Comparison of ENCODE assay signal across 28 mouse cellular contexts in the genomic region with DNA sequence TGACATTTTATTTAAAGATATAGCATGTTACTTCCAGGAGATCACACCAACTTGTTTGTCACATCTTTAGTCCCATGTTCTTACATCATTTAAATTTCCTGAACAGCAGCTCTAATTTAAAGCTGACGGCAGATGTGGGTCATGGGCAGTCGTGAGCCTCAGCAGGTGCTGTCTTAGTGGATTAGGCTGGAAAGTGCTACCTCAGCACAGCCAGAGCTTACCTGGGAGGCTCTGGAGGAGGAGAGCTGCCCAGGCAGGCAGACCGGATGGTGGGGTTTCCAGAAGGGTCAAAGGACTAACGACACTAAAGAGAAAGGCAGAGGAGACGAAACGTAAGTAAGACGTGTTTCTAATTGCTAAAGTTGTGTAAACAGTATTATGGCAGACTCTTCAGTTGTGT. TPM values are rescaled to one million over a fixed set of nuclear protein-coding genes. Genes with fewer than 3 reads are reported as not detected.
DNase-seq lines count a peak whose midpoint lies in the region; ATAC-seq and TF ChIP-seq lines count a peak whose summit lies in the region.
"Had no signal": no experiment of that assay in that cellular context is flagged by ENCODE, and none has a peak within 500 bp of the region (broad histone marks: within the 10 kb centered on the region; RNA-seq: fewer than 3 reads in every experiment).

No protein-coding gene starts in this region.

- no peak for ATAC-seq in kidney, embryonic 14.5 days (ENCODE audit: low FRiP score, low TSS enrichment)
- ATAC-seq: CD4-positive, CD25-positive, alpha-beta regulatory T cell, adult 4 months; forebrain, embryonic 13.5 days; forebrain, embryonic 16.5 days had no signal

- no peak overlapping the region for H3K9ac ChIP-seq in kidney, embryonic 14.5 days (ENCODE audit: low read depth, low read length)
- H3K9ac ChIP-seq in CH12.LX (ENCODE audit: insufficient read depth, low read depth) = no peak overlapping the region
- no peak overlapping the region for H3K9ac ChIP-seq in ES-Bruce4 (ENCODE audit: low read depth, poor library complexity, severe bottlenecking)
- H3K9ac ChIP-seq: forebrain, embryonic 13.5 days; heart, embryonic 13.5 days; hindbrain, embryonic 15.5 days had no signal

- no peak overlapping the region for H3K4me3 ChIP-seq in kidney, embryonic 14.5 days (ENCODE audit: low read length)
- H3K4me3 ChIP-seq in CH12.LX (replicated peaks in 1 of 3; ENCODE audit: low read depth in 2 of 3, low read length in 2 of 3, poor library complexity in 1 of 3) = no peak overlapping the region
- no peak overlapping the region for H3K4me3 ChIP-seq in ES-Bruce4 (ENCODE audit: low read depth, low read length)
- H3K4me3 ChIP-seq: forebrain, embryonic 10.5 days; forebrain, embryonic 13.5 days; gastrocnemius, adult 2 months; heart, embryonic 10.5 days; heart, embryonic 13.5 days; hindbrain, embryonic 15.5 days had no signal

- 0 out of 2 replicates have a peak, but pooled peaks cover 3% of the 10 kb centered on the region for H3K4me1 ChIP-seq in kidney, embryonic 14.5 days (ENCODE audit: control insufficient read depth, insufficient read depth, low read length)
- H3K4me1 ChIP-seq in CH12.LX (ENCODE audit: control insufficient read depth in 1 of 2, insufficient read depth in 2 of 2) (peaks cover 0 to 11% of the 10 kb centered on the region in 2 experiments; a peak in 1 of 4 replicates), ES-Bruce4 (ENCODE audit: control insufficient read depth, insufficient read depth, low read length) (no peaks in the 10 kb centered on the region)
- H3K4me1 ChIP-seq: forebrain, embryonic 13.5 days had no signal

- no peak overlapping the region for H3K27ac ChIP-seq in kidney, embryonic 14.5 days (ENCODE audit: low read depth, low read length)
- H3K27ac ChIP-seq in CH12.LX (ENCODE audit: insufficient read depth, low read depth) (no peak overlapping the region), ES-Bruce4 (ENCODE audit: insufficient read depth, low read length) (peak overlapping the region; percentile 4)
- H3K27ac ChIP-seq: forebrain, embryonic 10.5 days; forebrain, embryonic 13.5 days; gastrocnemius, adult 2 months; heart, embryonic 10.5 days; heart, embryonic 13.5 days; hindbrain, embryonic 15.5 days had no signal

- H3K4me2 ChIP-seq in kidney, embryonic 14.5 days (replicated peaks; ENCODE audit: low read depth, low read length) = no peak overlapping the region
- H3K4me2 ChIP-seq in CH12.LX (ENCODE audit: insufficient read depth, low read depth, poor library complexity, severe bottlenecking) = no peak overlapping the region
- H3K4me2 ChIP-seq: forebrain, embryonic 13.5 days; heart, embryonic 13.5 days; hindbrain, embryonic 15.5 days had no signal

- peak; percentile 7 to 35 for DNase-seq in kidney, postnatal 25 days
- DNase-seq in CH12.LX (ENCODE audit: extremely low read depth) = no peak
- peak; percentile 65 for DNase-seq in retina, postnatal 7 days (ENCODE audit: low read depth, low spot score)
- DNase-seq in left cerebral cortex, postnatal 14 days (ENCODE audit: low spot score in 2 of 2) = no peak
- DNase-seq in c-Kit-positive CD71-positive TER-119-positive erythroid progenitor cells, embryonic 14.5 days (ENCODE audit: low spot score) = no peak
- DNase-seq: adrenal gland, adult 2 months; adrenal gland, postnatal 14 days; cerebellum, adult 18-20 months; cerebellum, adult 9-10 months; cerebellum, postnatal 14 days; gastrocnemius, adult 2 months; gastrocnemius, postnatal 14 days; heart, adult 18-20 months; heart, postnatal 14 days; heart, postnatal 4 days had no signal

- intact Hi-C loops in left cerebral cortex, postnatal 14 days (cut with DNase I) = no loop called here

- TF ChIP-seq CTCF in CH12.LX (conservative IDR thresholded peaks at IDR 0.05 in 1 of 2, IDR thresholded peaks at IDR 0.05 in 1 of 2; ENCODE audit: low read depth in 2 of 2, low read length in 2 of 2) (no peak), ES-Bruce4 (IDR thresholded peaks at IDR 0.05; ENCODE audit: low read depth, low read length) (no peak)

- TF ChIP-seq EP300 in CH12.LX (IDR thresholded peaks at IDR 0.05; ENCODE audit: low read length) = no peak
- TF ChIP-seq EP300 in ES-Bruce4 (IDR thresholded peaks at IDR 0.05; ENCODE audit: insufficient read depth, low read depth, low read length) = peak; percentile 54; the same call in 1 of the 2 replicates

- H3K79me2 ChIP-seq in CH12.LX (replicated peaks; ENCODE audit: control insufficient read depth, extremely low read depth, insufficient read depth, poor library complexity, severe bottlenecking) = peaks cover 82% of the 10 kb centered on the region

- 48% methylated on average over 7 of the region's 7 CpGs for WGBS in kidney, embryonic 14.5 days

- in situ Hi-C loops in CH12.LX (cut with MboI; ENCODE audit: low pct_ligation_motif_present, low pct_unique_long_range_greater_than_20kb, low sequenced_read_pairs) = no loop called here

- dilution Hi-C loops in CH12.LX (cut with MboI; ENCODE audit: extremely low pct_ligation_motif_present, extremely low pct_unique_long_range_greater_than_20kb, low sequenced_read_pairs) = no loop called here

- H3K36me3 ChIP-seq in kidney, embryonic 14.5 days (ENCODE audit: control insufficient read depth, insufficient read depth, low read length) = peaks cover 19% of the 10 kb centered on the region
- H3K36me3 ChIP-seq in CH12.LX (replicated peaks in 1 of 2; ENCODE audit: control insufficient read depth in 1 of 2, insufficient read depth in 1 of 2, low read length in 1 of 2) (peaks cover 9 to 59% of the 10 kb centered on the region in 2 experiments), ES-Bruce4 (ENCODE audit: control insufficient read depth, insufficient read depth, low read length, poor library complexity, severe bottlenecking) (peaks cover 9% of the 10 kb centered on the region)

- no peak for TF ChIP-seq RAD21 in CH12.LX (IDR thresholded peaks at IDR 0.05; ENCODE audit: low read depth, low read length)

- H3K9me3 ChIP-seq in kidney, embryonic 14.5 days (ENCODE audit: control insufficient read depth, low read length) = no peaks in the 10 kb centered on the region
- H3K9me3 ChIP-seq in CH12.LX (replicated peaks; ENCODE audit: low read length) (no peaks in the 10 kb centered on the region), ES-Bruce4 (replicated peaks; ENCODE audit: control insufficient read depth, insufficient read depth, low read length, poor library complexity, severe bottlenecking) (no peaks in the 10 kb centered on the region)
- H3K9me3 ChIP-seq: forebrain, embryonic 10.5 days; forebrain, embryonic 13.5 days; heart, embryonic 10.5 days; heart, embryonic 13.5 days; hindbrain, embryonic 15.5 days had no signal

- TF ChIP-seq POLR2A in CH12.LX (IDR thresholded peaks at IDR 0.05; ENCODE audit: low read depth, low read length) (peak; percentile 7; the same call in 1 of the 2 replicates), ES-Bruce4 (IDR thresholded peaks at IDR 0.05; ENCODE audit: insufficient read depth, low read length) (no peak)

- no peaks in the 10 kb centered on the region for H3K27me3 ChIP-seq in kidney, embryonic 14.5 days (ENCODE audit: control insufficient read depth, insufficient read depth, low read length)
- no peaks in the 10 kb centered on the region for H3K27me3 ChIP-seq in CH12.LX (replicated peaks)
- no peaks in the 10 kb centered on the region for H3K27me3 ChIP-seq in ES-Bruce4 (ENCODE audit: control insufficient read depth, insufficient read depth, low read length, poor library complexity, severe bottlenecking)
- H3K27me3 ChIP-seq: forebrain, embryonic 13.5 days; heart, embryonic 13.5 days; hindbrain, embryonic 15.5 days had no signal

TF ChIP-seq in CH12.LX, 34 proteins besides CTCF, POLR2A, EP300 and RAD21:
- no peak for TF ChIP-seq MAZ (IDR thresholded peaks at IDR 0.05; ENCODE audit: low read depth, low read length)

RNA-seq across cellular contexts. Expression of a gene that starts 31.2 kb away (rescaled TPM):
- polyA plus RNA-seq in kidney, embryonic 14.5 days (2014; fragmentation: Nextera tagmentation; extraction: Ambion mirVana) = 493 and 553 TPM in 2 replicates
- 106 and 134 TPM in 2 replicates for total RNA-seq in CH12.LX (2012; rRNA removed)
- 72.8 and 88.0 TPM in 2 replicates for total RNA-seq in CH12.LX (2014; rRNA removed)
- 407 and 450 TPM in 2 replicates for polyA plus RNA-seq in CH12.LX (2012; ENCODE audit: insufficient read length, low read depth)
- polyA plus RNA-seq in ES-Bruce4 (2011; ENCODE audit: insufficient read depth, insufficient read length, low read depth, missing spikeins) = 534 and 541 TPM in 2 replicates
- 1,000 to 10,000 TPM in 1 of 2 experiments, 100 to 1,000 TPM in 1; 991 to 1,025 TPM for total RNA-seq in left cerebral cortex, postnatal 14 days (2021)

RNA-seq across cellular contexts. Expression of a gene that starts 39.9 kb away (rescaled TPM):
- polyA plus RNA-seq in kidney, embryonic 14.5 days (2014; fragmentation: Nextera tagmentation; extraction: Ambion mirVana) = 58.7 and 99.9 TPM in 2 replicates
- total RNA-seq in CH12.LX (2012; rRNA removed) = 138 and 162 TPM in 2 replicates
- 193 and 204 TPM in 2 replicates for total RNA-seq in CH12.LX (2014; rRNA removed)
- polyA plus RNA-seq in CH12.LX (2012; ENCODE audit: insufficient read length, low read depth) = 199 and 212 TPM in 2 replicates
- 108 and 116 TPM in 2 replicates for polyA plus RNA-seq in ES-Bruce4 (2011; ENCODE audit: insufficient read depth, insufficient read length, low read depth, missing spikeins)
- 10 to 100 TPM; 62.2 to 62.5 TPM for total RNA-seq in left cerebral cortex, postnatal 14 days (2021)

RNA-seq across cellular contexts. Expression of a gene that starts 53.4 kb away (rescaled TPM):
- polyA plus RNA-seq in kidney, embryonic 14.5 days (2014; fragmentation: Nextera tagmentation; extraction: Ambion mirVana) = 0.44 and 0.57 TPM in 2 replicates
- total RNA-seq in CH12.LX (2012; rRNA removed) (0.13 and 0.59 TPM in 2 replicates), CH12.LX (2014; rRNA removed) (not detected in 2 replicates)
- polyA plus RNA-seq in CH12.LX (2012; ENCODE audit: insufficient read length, low read depth) (0.34 TPM in 1 of 2 replicates, not detected in the other), ES-Bruce4 (2011; ENCODE audit: insufficient read depth, insufficient read length, low read depth, missing spikeins) (0.76 TPM in 1 of 2 replicates, not detected in the other)
- 1 to 10 TPM; 1.2 to 2.9 TPM for total RNA-seq in left cerebral cortex, postnatal 14 days (2021)
- total RNA-seq: heart, postnatal 4 days; MEL had no signal
- polyA plus RNA-seq: C2C12; CD4-positive, CD25-positive, alpha-beta regulatory T cell, adult 4 months; embryonic facial prominence, embryonic 11.5 days; forebrain, embryonic 10.5 days; forebrain, embryonic 16.5 days; heart, embryonic 10.5 days; heart, embryonic 13.5 days; heart, embryonic 16.5 days had no signal

Comparison
In these comparisons a context has a peak if more than half of its experiments do, and no peak if none do; other contexts are left out.
1. DNase-seq: peak in kidney, postnatal 25 days (2 of 2) and retina, postnatal 7 days (single experiment); none in CH12.LX (single experiment), left cerebral cortex, postnatal 14 days (0 of 2) and c-Kit-positive CD71-positive TER-119-positive erythroid progenitor cells, embryonic 14.5 days (single experiment).